Mouse (Mus musculus) liver, adult (tissue): ENCODE measurements around the gene Rpl26.

Experiments used
- GATA4 ChIP-seq: IDR thresholded peaks from 2 replicates; pipeline ENCODE4 v1.6.1; 2014; ENCODE audit warnings: mild to moderate bottlenecking, low read length; ENCODE audit not compliant: insufficient replicate concordance

The Rpl26 gene

DNA sequence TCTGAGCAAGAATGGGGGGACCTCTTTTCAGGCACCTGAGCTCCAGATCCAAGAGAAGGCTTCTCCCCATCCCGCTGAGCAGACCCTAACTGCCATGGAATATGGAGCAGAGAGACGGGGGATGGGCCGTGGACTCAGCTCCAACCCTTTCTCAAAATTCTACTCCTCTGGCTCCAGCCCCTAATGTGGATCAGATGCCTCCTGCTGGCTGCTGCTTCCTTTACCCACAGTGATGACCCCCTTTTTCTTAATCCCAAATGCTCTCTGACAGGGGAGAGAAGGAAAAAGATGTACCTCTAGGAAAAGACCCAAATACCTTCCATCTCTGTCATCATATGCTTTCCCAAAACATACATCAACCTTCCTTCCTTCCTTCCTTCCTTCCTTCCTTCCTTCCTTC, 25.6 kb downstream of the Rpl26 start, which contains the start of gene Odf4:
Gene Odf4 (minus strand): TSS at position 101 of the 400 bp plus-strand sequence.
- no peak for TF ChIP-seq GATA4

DNA sequence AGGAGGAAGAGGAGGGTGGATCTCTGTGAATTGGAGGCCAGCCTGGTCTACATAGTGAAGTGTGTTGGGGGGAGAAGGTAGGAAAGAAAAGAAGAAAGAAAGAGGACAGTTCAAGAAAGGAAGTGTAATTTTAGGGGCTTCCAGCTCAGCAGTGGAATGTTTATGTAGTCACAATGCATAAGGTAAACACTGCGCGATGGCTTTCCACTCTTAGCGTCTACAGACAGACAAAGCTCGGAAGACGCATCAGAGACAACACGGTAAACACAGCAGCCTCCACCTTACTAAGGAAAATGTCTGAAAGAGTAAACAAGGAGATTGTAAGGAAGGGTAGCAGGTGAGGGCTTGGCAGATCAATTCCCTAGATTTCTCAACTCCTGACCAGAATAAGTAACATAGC, 28.6 kb downstream of the Rpl26 start:
- no peak for TF ChIP-seq GATA4

- no peak for TF ChIP-seq GATA4
Observed at GRCm38 (mm10) chr11:68933885-68934507, 32.6 kb downstream of the Rpl26 start.

- TF ChIP-seq GATA4: no peak
Observed at GRCm38 (mm10) chr11:68939451-68940304, 38.3 kb downstream of the Rpl26 start.

- TF ChIP-seq GATA4: no peak
Observed at GRCm38 (mm10) chr11:68940516-68940915, 39.1 kb downstream of the Rpl26 start.

- no peak for TF ChIP-seq GATA4
Observed at GRCm38 (mm10) chr11:68942731-68943130, 41.3 kb downstream of the Rpl26 start.

- no peak for TF ChIP-seq GATA4
Observed at GRCm38 (mm10) chr11:68945245-68945644, 43.9 kb downstream of the Rpl26 start.

DNA sequence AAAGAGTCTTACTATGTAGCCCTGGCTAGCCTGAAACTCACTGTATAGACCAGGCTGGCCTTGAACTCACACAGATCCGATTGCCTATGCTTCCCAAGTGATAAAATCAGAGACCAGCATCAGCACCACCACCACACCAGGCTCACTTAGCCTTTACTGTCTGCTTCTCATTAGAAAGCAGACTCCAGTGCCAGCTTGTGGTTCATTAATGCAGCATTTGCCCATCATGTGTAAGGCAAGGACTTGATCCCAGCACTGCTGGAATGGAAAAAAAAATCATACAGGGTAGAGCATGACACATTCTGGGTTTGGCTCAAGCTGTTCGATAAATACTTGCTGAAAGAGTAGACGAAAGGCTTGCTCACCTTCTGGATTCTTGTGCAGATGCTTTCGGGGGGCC, 44.6 kb downstream of the Rpl26 start:
- TF ChIP-seq GATA4: no peak

DNA sequence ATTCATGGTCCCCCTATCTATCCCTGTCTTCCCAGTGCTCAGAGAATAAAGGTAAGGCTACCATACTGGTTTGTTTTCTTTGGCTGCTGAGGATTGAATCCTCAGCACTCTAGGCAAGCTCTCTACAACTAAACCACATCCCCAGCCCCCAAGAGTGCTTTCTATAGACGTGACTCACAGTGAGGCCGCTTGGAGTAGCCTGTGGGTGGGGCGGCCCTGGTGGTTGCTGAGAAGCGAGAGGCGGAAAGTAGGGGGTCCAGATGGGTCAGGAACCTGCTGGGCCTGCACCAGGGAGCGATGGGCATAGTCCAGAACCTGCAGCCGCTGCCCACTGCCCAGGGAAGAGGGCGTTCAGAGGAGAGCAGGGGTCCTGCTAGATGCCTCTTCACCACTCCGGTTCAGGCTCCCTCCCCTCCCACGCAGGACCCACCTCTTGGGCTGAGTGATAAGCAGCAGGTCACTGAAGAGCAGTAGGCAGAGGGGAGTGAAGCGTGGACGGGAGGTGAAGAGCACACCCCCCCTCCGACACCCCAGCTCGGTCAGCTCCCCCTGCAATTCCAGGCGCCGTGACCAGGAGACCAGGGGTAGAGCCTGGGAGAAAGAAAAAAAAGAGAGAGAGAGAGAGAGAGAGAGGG, 45.5 kb downstream of the Rpl26 start:
- TF ChIP-seq GATA4: no peak

- no peak for TF ChIP-seq GATA4
Observed at GRCm38 (mm10) chr11:68947542-68947993, 46.2 kb downstream of the Rpl26 start.

- TF ChIP-seq GATA4: no peak
Observed at GRCm38 (mm10) chr11:68953903-68954302, 52.5 kb downstream of the Rpl26 start.

- TF ChIP-seq GATA4: no peak
Observed at GRCm38 (mm10) chr11:68954408-68954807, 53.0 kb downstream of the Rpl26 start.

GRCm38 (mm10) chr11:68955473-68955872, 54.1 kb downstream of the Rpl26 start:
- TF ChIP-seq GATA4: no peak

- peak; percentile 28; the same call in 1 of the 2 replicates for TF ChIP-seq GATA4
Observed at GRCm38 (mm10) chr11:68956107-68956506, 54.7 kb downstream of the Rpl26 start.
